8 mouse cellular contexts compared by ENCODE assay signal in genomic region chr10:118867304-118867895, GRCm38 (mm10). TPM values are rescaled to one million over a fixed set of nuclear protein-coding genes. Genes with fewer than 3 reads are reported as not detected.
DNase-seq lines count a peak whose midpoint lies in the region; ATAC-seq and TF ChIP-seq lines count a peak whose summit lies in the region.

No protein-coding gene starts in this region.

- peaks cover 33% of the 10 kb centered on the region for H3K4me1 ChIP-seq in hindbrain, embryonic 12.5 days
- peaks cover 25% of the 10 kb centered on the region for H3K4me1 ChIP-seq in limb, embryonic 14.5 days (ENCODE audit: control insufficient read depth, insufficient read depth, low read length)

- peak overlapping the region; percentile 97 for H3K9ac ChIP-seq in hindbrain, embryonic 12.5 days
- peak overlapping the region; percentile 98 for H3K9ac ChIP-seq in limb, embryonic 14.5 days (ENCODE audit: low read depth, low read length, severe bottlenecking)

- peak overlapping the region; percentile 98 for H3K27ac ChIP-seq in hindbrain, embryonic 12.5 days
- peak overlapping the region; percentile 94 for H3K27ac ChIP-seq in limb, embryonic 14.5 days (replicated peaks; ENCODE audit: low read depth, low read length)

- TF ChIP-seq POLR2A in limb, embryonic 14.5 days (IDR thresholded peaks at IDR 0.05; ENCODE audit: borderline replicate concordance, extremely low read depth, insufficient read depth, insufficient read length) = no peak

- peak; percentile 31 for DNase-seq in adrenal gland, postnatal 10 days
- DNase-seq in adrenal gland, postnatal 25 days = no peak
- DNase-seq in spleen, postnatal 36 days (ENCODE audit: low spot score in 2 of 2) = peak; percentile 28 to 30
- DNase-seq in spleen, adult 12 weeks (ENCODE audit: low spot score) = no peak
- DNase-seq in limb, embryonic 14.5 days (ENCODE audit: low spot score) = no peak
- DNase-seq in splenic B cell, adult 2 months (ENCODE audit: low read depth, low spot score) = peak; percentile 59
- no peak for DNase-seq in layer of hippocampus, adult 9-11 months

- peak; percentile 5; the same call in 1 of the 2 replicates for ATAC-seq in hindbrain, embryonic 12.5 days (ENCODE audit: low FRiP score)
- no peak for ATAC-seq in limb, embryonic 14.5 days (ENCODE audit: low FRiP score, low read depth)

- no peaks in the 10 kb centered on the region for H3K27me3 ChIP-seq in hindbrain, embryonic 12.5 days
- no peaks in the 10 kb centered on the region for H3K27me3 ChIP-seq in limb, embryonic 14.5 days (ENCODE audit: control insufficient read depth, insufficient read depth, low read length)
- no peaks in the 10 kb centered on the region; the same call in 1 of the 2 replicates for H3K27me3 ChIP-seq in splenic B cell, adult 2 months (ENCODE audit: control insufficient read depth, insufficient read depth, low read length, poor library complexity, severe bottlenecking)

- H3K4me3 ChIP-seq in hindbrain, embryonic 12.5 days = peak overlapping the region; percentile 96
- H3K4me3 ChIP-seq in limb, embryonic 14.5 days (replicated peaks; ENCODE audit: low read length) = peak overlapping the region; percentile 94

- H3K36me3 ChIP-seq in hindbrain, embryonic 12.5 days = peaks cover 21% of the 10 kb centered on the region
- peaks cover 28% of the 10 kb centered on the region for H3K36me3 ChIP-seq in limb, embryonic 14.5 days (ENCODE audit: control insufficient read depth, insufficient read depth, low read length)
- H3K36me3 ChIP-seq in splenic B cell, adult 2 months (ENCODE audit: control insufficient read depth, insufficient read depth, low read length, poor library complexity, severe bottlenecking) = peaks cover 2% of the 10 kb centered on the region

- H3K4me2 ChIP-seq in hindbrain, embryonic 12.5 days (replicated peaks) = peak overlapping the region; percentile 95
- H3K4me2 ChIP-seq in limb, embryonic 14.5 days (replicated peaks; ENCODE audit: low read depth, low read length, severe bottlenecking) = peak overlapping the region; percentile 80

- no peaks in the 10 kb centered on the region for H3K9me3 ChIP-seq in hindbrain, embryonic 12.5 days (replicated peaks)
- no peaks in the 10 kb centered on the region for H3K9me3 ChIP-seq in limb, embryonic 14.5 days (ENCODE audit: control insufficient read depth, low read length)

- 9% methylated on average over 16 of the region's 16 CpGs for WGBS in hindbrain, embryonic 12.5 days
- WGBS in limb, embryonic 14.5 days = 10% methylated on average over 16 of the region's 16 CpGs

RNA-seq across cellular contexts. Expression of gene Dyrk2, which starts 2.6 kb away (rescaled TPM):
- total RNA-seq in adrenal gland, postnatal 10 days (2021) = 10 to 100 TPM; 46.1 to 48.6 TPM
- total RNA-seq in adrenal gland, postnatal 25 days (2021) = 43.4 and 52.2 TPM in 2 replicates
- 11.4 and 13.6 TPM in 2 replicates for polyA plus RNA-seq in hindbrain, embryonic 12.5 days (2016; fragmentation: Nextera tagmentation; extraction: Ambion mirVana)
- polyA plus RNA-seq in limb, embryonic 14.5 days (2012; rRNA removed) = 19.4 and 20.9 TPM in 2 replicates
- polyA plus RNA-seq in limb, embryonic 14.5 days (2014; fragmentation: Nextera tagmentation; extraction: Ambion mirVana) = 13.3 and 15.4 TPM in 2 replicates

Comparison
In these comparisons a context has a peak if more than half of its experiments do, and no peak if none do; other contexts are left out.
1. DNase-seq: peak in adrenal gland, postnatal 10 days (single experiment), spleen, postnatal 36 days (2 of 2) and splenic B cell, adult 2 months (single experiment); none in adrenal gland, postnatal 25 days (single experiment), spleen, adult 12 weeks (single experiment), limb, embryonic 14.5 days (single experiment) and layer of hippocampus, adult 9-11 months (single experiment).